Mouse (Mus musculus) layer of hippocampus, adult 11-12 months (tissue): ENCODE results near the gene Ubp1.

Experiments
- DNase-seq: peaks from one replicate; pipeline ENCODE4 v3.0.0; 2022; ENCODE audit warnings: low spot score

Ubp1 gene

GRCm38 (mm10) chr9:114015724-114016123 is 85.0 kb downstream of the Ubp1 start:
- DNase-seq: no peak

GRCm38 (mm10) chr9:114016402-114016801 is 85.7 kb downstream of the Ubp1 start:
- DNase-seq: no peak

GRCm38 (mm10) chr9:114019012-114019762 is 88.5 kb downstream of the Ubp1 start:
- DNase-seq: no peak

- DNase-seq: no peak
Measured at GRCm38 (mm10) chr9:114022141-114022540, 91.4 kb downstream of the Ubp1 start.

GRCm38 (mm10) chr9:114025182-114025581 is 94.4 kb downstream of the Ubp1 start:
- no peak for DNase-seq

GRCm38 (mm10) chr9:114025846-114026245 is 95.1 kb downstream of the Ubp1 start:
- DNase-seq: no peak

GRCm38 (mm10) chr9:114026261-114026934 is 95.7 kb downstream of the Ubp1 start:
- peak; percentile 86 for DNase-seq
